Mouse (Mus musculus): Measurements from ENCODE around the gene Unc5c. TPM values are rescaled to one million over a fixed set of nuclear protein-coding genes. Genes with fewer than 3 reads are reported as not detected.

Unc5c gene
- total and polyA plus RNA-seq, 3 experiments: not detected

GRCm38 (mm10) chr3:141596881-141597280 lies 131.9 kb downstream of the Unc5c start:
- Histone ChIP-seq H3K36me3 (ENCODE audit: control insufficient read depth in 1 of 2, insufficient read depth in 2 of 2, low read length in 2 of 2) (no peaks in the 10 kb centered on the region), H3K9me3 (replicated peaks; ENCODE audit: insufficient read depth, low read length) (no peaks in the 10 kb centered on the region), H3K4me3 (ENCODE audit: control insufficient read depth in 1 of 2, insufficient read depth in 1 of 2, low read depth in 2 of 2, low read length in 2 of 2) (no peak overlapping the region), H3K27ac (ENCODE audit: control insufficient read depth, low read depth, low read length) (no peak overlapping the region), H3K9ac (ENCODE audit: control insufficient read depth, low read depth, low read length, poor library complexity, severe bottlenecking) (no peak overlapping the region), H3K4me1 (ENCODE audit: control insufficient read depth in 1 of 2, insufficient read depth in 2 of 2, low read length in 2 of 2) (no peaks in the 10 kb centered on the region), H3K27me3 (ENCODE audit: control insufficient read depth in 1 of 2, insufficient read depth in 2 of 2, low read length in 2 of 2) (no peaks in the 10 kb centered on the region), H3K79me2 (ENCODE audit: control insufficient read depth, insufficient read depth, low read length, poor library complexity) (no peaks in the 10 kb centered on the region)
- no peak for DNase-seq (ENCODE audit: low read depth, low spot score)
- TF ChIP-seq CHD2 (IDR thresholded peaks at IDR 0.05; ENCODE audit: low read length) (no peak), CHD1 (IDR thresholded peaks at IDR 0.05; ENCODE audit: low read depth, low read length) (no peak), KAT2A (conservative IDR thresholded peaks at IDR 0.05; ENCODE audit: low read depth, low read length) (no peak)

GRCm38 (mm10) chr3:141597974-141598373 lies 133.0 kb downstream of the Unc5c start:
- peak; percentile 30 for DNase-seq (ENCODE audit: low read depth, low spot score)
- H3K36me3 ChIP-seq (ENCODE audit: control insufficient read depth in 1 of 2, insufficient read depth in 2 of 2, low read length in 2 of 2): no peaks in the 10 kb centered on the region

GRCm38 (mm10) chr3:141598936-141599335 lies 133.9 kb downstream of the Unc5c start:
- no peak for DNase-seq (ENCODE audit: low read depth, low spot score)
- TF ChIP-seq USF1 (IDR thresholded peaks at IDR 0.05; ENCODE audit: low read depth, low read length) (no peak), MXI1 (IDR thresholded peaks at IDR 0.05; ENCODE audit: low read depth, low read length) (no peak), NELFE (IDR thresholded peaks at IDR 0.05; ENCODE audit: low read depth, low read length) (no peak), TAL1 (IDR thresholded peaks at IDR 0.05; ENCODE audit: low read length) (no peak), USF2 (IDR thresholded peaks at IDR 0.05; ENCODE audit: borderline replicate concordance in 1 of 2, insufficient read depth in 1 of 2, low read depth in 1 of 2, low read length in 2 of 2) (no peak), MYC (IDR thresholded peaks at IDR 0.05; ENCODE audit: low read depth, low read length) (no peak), NRF1 (IDR thresholded peaks at IDR 0.05; ENCODE audit: insufficient read depth, low read depth, low read length, poor library complexity, severe bottlenecking) (no peak), BHLHE40 (IDR thresholded peaks at IDR 0.05; ENCODE audit: borderline replicate concordance, low read depth, low read length) (no peak), TBP (IDR thresholded peaks at IDR 0.05; ENCODE audit: low read depth, low read length) (no peak), MEF2A (IDR thresholded peaks at IDR 0.05; ENCODE audit: extremely low read depth, insufficient replicate concordance, low read depth, low read length, poor library complexity, severe bottlenecking) (no peak), MYB (IDR thresholded peaks at IDR 0.05; ENCODE audit: low read depth, low read length) (no peak), KAT2A (conservative IDR thresholded peaks at IDR 0.05; ENCODE audit: low read depth, low read length) (no peak), MAX (IDR thresholded peaks at IDR 0.05; ENCODE audit: low read length) (no peak), GATA1 (IDR thresholded peaks at IDR 0.05; ENCODE audit: low read depth, low read length) (no peak), CHD2 (IDR thresholded peaks at IDR 0.05; ENCODE audit: low read length) (no peak)
- Histone ChIP-seq H3K27me3 (ENCODE audit: control insufficient read depth in 1 of 2, insufficient read depth in 2 of 2, low read length in 2 of 2) (no peaks in the 10 kb centered on the region), H3K9ac (ENCODE audit: control insufficient read depth, low read depth, low read length, poor library complexity, severe bottlenecking) (no peak overlapping the region), H3K36me3 (ENCODE audit: control insufficient read depth in 1 of 2, insufficient read depth in 2 of 2, low read length in 2 of 2) (no peaks in the 10 kb centered on the region), H3K4me1 (ENCODE audit: control insufficient read depth in 1 of 2, insufficient read depth in 2 of 2, low read length in 2 of 2) (no peaks in the 10 kb centered on the region), H3K9me3 (replicated peaks; ENCODE audit: insufficient read depth, low read length) (no peaks in the 10 kb centered on the region), H3K79me2 (ENCODE audit: control insufficient read depth, insufficient read depth, low read length, poor library complexity) (no peaks in the 10 kb centered on the region), H3K27ac (ENCODE audit: control insufficient read depth, low read depth, low read length) (no peak overlapping the region), H3K4me3 (ENCODE audit: control insufficient read depth in 1 of 2, insufficient read depth in 1 of 2, low read depth in 2 of 2, low read length in 2 of 2) (no peak overlapping the region)

More at GRCm38 (mm10) chr3:141597974-141598373, 133.0 kb downstream of the Unc5c start:
- no peak overlapping the region for H3K4me3 ChIP-seq (ENCODE audit: control insufficient read depth in 1 of 2, insufficient read depth in 1 of 2, low read depth in 2 of 2, low read length in 2 of 2)
- H3K27me3 ChIP-seq (ENCODE audit: control insufficient read depth in 1 of 2, insufficient read depth in 2 of 2, low read length in 2 of 2): no peaks in the 10 kb centered on the region
- H3K4me1 ChIP-seq (ENCODE audit: control insufficient read depth in 1 of 2, insufficient read depth in 2 of 2, low read length in 2 of 2): no peaks in the 10 kb centered on the region
- no peak overlapping the region for H3K27ac ChIP-seq (ENCODE audit: control insufficient read depth, low read depth, low read length)
- no peaks in the 10 kb centered on the region for H3K9me3 ChIP-seq (replicated peaks; ENCODE audit: insufficient read depth, low read length)
- H3K9ac ChIP-seq (ENCODE audit: control insufficient read depth, low read depth, low read length, poor library complexity, severe bottlenecking): no peak overlapping the region
- no peaks in the 10 kb centered on the region for H3K79me2 ChIP-seq (ENCODE audit: control insufficient read depth, insufficient read depth, low read length, poor library complexity)
- TF ChIP-seq TAL1 (IDR thresholded peaks at IDR 0.05; ENCODE audit: low read length): no peak
- no peak for TF ChIP-seq CHD1 (IDR thresholded peaks at IDR 0.05; ENCODE audit: low read depth, low read length)
- no peak for TF ChIP-seq MYC (IDR thresholded peaks at IDR 0.05; ENCODE audit: low read depth, low read length)
- TF ChIP-seq UBTF (IDR thresholded peaks at IDR 0.05; ENCODE audit: borderline replicate concordance, insufficient read depth, low read depth, low read length): no peak
- no peak for TF ChIP-seq JUND (IDR thresholded peaks at IDR 0.05; ENCODE audit: low read depth, low read length)
- no peak for TF ChIP-seq KAT2A (conservative IDR thresholded peaks at IDR 0.05; ENCODE audit: low read depth, low read length)
- TF ChIP-seq NRF1 (IDR thresholded peaks at IDR 0.05; ENCODE audit: insufficient read depth, low read depth, low read length, poor library complexity, severe bottlenecking): no peak
- no peak for TF ChIP-seq BHLHE40 (IDR thresholded peaks at IDR 0.05; ENCODE audit: borderline replicate concordance, low read depth, low read length)
- TF ChIP-seq ZNF384 (IDR thresholded peaks at IDR 0.05; ENCODE audit: low read depth, low read length): no peak
